Mouse (Mus musculus) neural tube, embryonic 10.5 days (tissue): ENCODE measurements around the gene Stau1.

Source experiments
- DNase-seq: peaks from one replicate; pipeline ENCODE4 v3.0.0-alpha.2; 2017; ENCODE audit warnings: low spot score; ENCODE audit errors: extremely low spot score

The Stau1 gene

DNA sequence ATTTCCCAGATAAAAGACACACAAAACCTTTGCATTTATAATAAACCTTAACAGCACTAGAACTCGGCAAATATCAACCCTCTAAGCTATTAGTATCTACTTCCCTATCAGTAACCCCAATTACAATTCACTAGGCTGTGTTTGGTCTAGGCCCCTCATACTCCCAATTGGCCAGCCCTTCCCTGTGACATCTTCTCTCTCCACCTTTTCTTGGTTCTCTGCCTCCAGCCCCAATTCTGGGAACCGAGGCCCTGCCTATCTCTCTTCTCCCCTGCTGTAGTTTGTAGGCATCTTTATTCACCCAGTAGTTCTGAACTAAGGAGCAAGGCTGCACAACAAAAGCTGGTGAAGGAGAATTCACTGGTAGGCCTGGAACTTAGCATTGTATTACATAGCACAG lies 72.1 kb downstream of the Stau1 start:
- DNase-seq = no peak

DNA sequence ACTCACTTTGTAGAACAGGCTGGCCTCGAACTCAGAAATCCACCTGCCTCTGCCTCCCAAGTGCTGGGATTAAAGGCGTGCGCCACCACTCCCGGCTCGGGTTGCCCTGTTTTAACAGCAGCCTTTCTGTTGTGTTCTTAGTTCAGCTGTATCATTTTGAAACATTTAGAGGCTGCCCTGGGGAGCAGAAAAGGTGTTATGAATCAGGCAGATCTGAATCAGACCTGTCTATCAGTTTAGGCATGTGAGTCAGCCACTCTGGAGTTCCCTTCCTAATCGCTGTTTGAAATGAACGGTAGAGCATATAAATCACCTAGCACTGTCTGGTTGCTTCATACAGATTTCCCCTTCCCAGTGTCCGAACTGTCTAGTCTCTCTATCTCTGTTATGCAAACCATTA lies 85.6 kb downstream of the Stau1 start:
- DNase-seq = no peak

DNA sequence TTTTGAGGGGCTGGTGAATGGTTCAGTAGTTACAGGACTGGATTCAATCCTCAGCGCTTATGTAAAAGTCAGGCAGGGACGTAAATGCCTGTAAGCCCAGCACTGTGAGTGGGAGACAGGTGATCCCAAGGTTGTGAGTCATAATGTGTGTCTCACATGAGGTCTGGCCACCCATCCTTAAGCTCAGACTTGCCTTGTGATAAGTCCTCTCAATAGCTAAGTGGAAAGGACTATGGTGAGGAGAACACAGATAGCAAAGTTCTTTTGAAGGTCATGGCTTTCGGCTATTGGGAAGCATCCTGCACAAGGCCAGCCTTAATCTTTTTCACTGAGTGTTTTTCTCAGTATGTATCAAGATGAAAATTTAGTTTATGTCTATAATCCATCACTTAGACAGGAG lies 86.4 kb downstream of the Stau1 start:
- DNase-seq = no peak

DNA sequence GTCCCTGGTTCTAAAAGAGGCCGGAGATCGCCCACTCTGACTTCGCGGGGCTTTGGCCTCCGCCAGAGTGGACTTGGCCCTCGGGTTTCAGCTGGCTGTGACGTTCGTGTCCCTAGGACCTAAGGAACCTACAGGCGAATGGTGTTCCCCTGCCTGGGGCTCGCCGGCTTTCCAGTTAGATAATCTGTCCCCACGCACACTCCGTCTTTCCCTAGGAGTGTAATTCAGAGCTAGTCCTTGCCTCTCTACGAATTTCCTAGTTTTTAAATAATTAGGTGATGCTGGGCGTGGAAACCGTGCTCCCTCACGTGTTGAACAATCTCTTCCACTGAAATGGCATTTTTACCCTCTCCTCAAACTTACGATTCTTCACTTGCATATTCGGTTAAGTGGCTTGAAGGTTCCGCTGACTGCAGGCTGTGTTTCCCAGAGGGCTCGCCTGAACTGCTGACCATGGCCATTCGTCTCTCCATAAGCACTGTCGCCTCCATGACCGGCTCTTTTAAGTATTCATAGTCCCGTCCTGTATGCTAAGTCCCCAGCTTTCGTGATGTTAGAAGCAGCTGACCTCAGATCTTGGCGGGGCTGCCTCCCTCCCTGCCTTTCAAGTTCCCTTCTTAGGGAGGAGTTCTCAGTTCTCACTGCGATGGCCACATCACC lies 89.4 kb downstream of the Stau1 start:
- peak; percentile 37 for DNase-seq

DNA sequence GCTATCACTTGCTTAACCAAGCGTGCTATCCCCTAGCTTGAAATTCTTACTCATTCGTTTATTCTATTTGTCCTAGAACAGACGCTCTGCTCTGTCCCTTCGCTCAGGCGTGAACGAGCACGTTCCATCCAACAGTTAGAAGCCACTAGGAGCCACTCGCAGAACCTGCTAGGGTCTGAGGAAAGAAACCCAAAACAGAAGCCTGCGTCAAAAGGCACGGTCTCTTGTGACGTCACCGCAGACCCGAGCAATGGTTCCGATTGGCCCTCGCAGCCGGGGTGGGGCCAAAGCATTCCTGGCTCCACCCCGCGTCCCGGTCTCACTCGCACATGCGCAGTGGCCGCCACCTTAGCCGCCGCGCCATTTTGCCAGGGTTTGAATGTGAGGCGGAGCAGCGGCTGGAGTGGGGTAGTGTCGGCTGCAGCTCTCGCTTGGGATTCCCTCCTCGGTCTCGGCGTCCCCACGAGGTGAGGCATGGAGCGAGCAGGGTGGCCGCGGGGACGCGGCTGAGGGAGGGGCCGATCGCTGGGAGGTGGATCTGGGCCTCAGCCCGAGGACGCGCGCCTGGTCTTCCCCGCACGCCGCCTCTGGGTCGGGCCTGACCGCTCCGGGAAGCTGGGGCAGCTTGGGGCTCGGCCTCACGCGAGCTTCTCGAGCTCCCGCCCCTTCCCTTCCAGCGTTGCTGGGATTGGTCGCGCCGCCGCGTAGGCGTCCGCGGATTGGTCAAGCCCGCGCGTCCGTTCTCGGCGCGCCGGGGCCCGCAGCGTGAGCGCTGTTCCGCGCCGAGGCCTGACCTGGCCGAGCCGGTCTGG lies 90.2 kb downstream of the Stau1 start, which contains the start of gene Cse1l:
Gene Cse1l (plus strand): TSS at position 330 of the 812 bp plus-strand sequence.
- peak; percentile 100 for DNase-seq

DNA sequence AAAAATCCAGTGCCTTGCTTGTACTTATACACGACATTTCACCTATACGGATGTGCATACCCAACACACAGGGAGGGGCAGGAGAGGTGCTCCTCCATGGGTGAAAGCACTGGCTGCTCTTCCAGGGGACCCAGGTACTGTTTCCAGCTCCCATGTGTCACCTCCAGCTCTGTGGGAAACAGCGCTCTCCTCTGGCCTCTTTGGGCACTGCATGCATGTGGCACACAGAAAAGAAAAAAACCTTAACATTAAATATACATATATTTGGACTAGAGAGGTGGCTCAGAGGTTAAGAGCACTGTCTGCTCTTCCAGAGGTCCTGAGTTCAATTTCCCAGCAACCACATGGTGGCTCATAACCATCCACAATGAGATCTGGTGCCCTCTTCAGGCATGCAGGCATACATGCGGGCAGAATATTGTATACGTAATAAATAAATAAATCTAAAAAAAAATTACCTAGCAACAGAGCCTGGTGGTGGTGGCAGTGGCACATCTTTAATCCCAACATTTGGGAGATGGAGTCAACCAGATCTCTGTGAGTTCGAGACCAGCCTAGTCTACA lies 92.3 kb downstream of the Stau1 start:
- DNase-seq = no peak

DNA sequence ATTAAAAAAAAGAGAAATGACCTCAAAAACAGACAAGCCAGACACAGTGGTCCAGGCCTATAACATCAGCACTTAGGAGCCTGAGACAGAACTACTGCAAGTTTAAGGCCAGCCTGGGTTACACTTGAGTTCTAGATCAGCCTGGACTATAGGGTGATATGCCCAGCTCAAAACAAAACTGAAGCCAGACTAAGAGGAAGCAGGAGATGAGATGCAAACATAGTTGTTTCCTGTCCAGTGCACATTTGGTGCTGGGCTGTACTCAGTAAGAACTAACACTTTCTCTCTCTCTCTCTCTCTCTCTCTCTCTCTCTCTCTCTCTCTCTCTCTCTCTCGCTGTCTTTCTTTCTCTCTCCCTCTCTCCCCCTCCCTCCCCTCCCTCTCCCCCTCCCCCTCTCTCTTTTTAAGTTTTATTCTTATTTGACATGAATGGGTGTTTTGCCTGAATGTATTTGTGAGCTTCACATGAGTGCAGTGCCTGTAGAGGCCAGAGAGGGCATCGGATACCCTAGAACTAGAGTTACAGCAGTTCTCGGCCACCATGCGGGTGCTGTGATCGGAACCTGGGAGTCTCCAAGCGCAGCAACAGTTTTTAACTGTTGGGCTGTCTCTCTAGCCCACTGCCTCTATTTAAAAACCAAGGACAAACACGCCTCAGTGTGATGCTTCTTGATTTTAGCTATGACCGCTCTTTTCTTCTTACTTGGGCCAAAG lies 95.2 kb downstream of the Stau1 start:
- DNase-seq = no peak

DNA sequence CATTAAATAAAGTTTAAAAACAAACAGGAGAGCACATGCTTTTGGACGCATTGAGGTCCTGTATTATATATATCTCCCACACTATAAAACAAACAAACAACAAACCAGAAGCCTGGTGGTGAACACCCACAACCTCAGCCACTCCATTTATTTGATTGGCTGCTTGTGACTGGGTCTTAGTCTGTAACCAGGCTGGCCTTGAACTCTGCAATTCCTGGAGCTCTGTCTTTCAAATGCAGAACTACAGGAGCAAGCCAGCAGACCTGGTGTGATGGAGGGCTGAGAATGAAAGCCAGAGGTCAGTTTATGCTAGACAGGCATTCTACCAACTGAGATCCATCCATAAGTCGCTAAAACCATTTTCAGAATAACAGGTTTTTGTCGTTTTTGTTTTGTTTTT lies 96.4 kb downstream of the Stau1 start:
- no peak for DNase-seq

DNA sequence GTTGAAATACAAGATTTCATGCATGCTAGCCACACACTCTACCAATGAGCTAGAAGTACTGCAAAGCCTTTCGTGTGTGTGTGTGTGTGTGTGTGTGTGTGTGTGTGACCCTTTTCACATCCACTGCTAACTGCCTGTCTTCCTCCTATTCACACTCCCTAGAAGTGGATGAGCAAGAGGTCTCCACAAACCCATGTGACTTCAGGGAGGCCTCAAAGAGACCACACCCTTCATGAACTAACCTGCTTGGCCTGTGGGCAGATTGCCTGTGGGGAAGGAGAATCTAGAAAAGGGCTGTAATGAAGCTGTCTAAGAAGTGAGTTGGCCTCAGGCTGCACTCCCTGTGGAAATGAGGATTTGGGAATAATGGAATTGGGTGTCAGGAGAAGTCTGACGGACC lies 96.9 kb downstream of the Stau1 start:
- DNase-seq = no peak
